Mouse (Mus musculus) kidney, embryonic 16.5 days (tissue): ENCODE measurements around the gene Lamtor1. TPM values are rescaled to one million over a fixed set of nuclear protein-coding genes. Genes with fewer than 3 reads are reported as not detected.

Experiments used
- ATAC-seq: fragments of 200-750 bp; cut with Nextera tagmentation; 2 replicates; pipeline ENCODE4 v1.8.0; 2017; ENCODE audit warnings: moderate TSS enrichment; ENCODE audit not compliant: low FRiP score, low TSS enrichment
- H3K27ac ChIP-seq: fragments of 300-500 bp; sonication (generic); 2 replicates; pipeline ENCODE4 v1.5.1; 2014; ENCODE audit warnings: low read length
- H3K27me3 ChIP-seq: fragments of 300-500 bp; sonication (generic); 2 replicates; pipeline ENCODE4 v1.6.1; 2014; ENCODE audit warnings: low read length, control low read depth, mixed read lengths; ENCODE audit not compliant: insufficient read depth
- H3K36me3 ChIP-seq: fragments of 300-500 bp; sonication (generic); 2 replicates; pipeline ENCODE4 v1.6.1; 2014; ENCODE audit warnings: low read length, control low read depth, mixed read lengths; ENCODE audit not compliant: insufficient read depth
- H3K4me1 ChIP-seq: fragments of 300-500 bp; sonication (generic); 2 replicates; pipeline ENCODE4 v1.6.1; 2014; ENCODE audit warnings: low read length, control low read depth, mixed read lengths; ENCODE audit not compliant: insufficient read depth
- H3K4me2 ChIP-seq: fragments of 300-500 bp; sonication (generic); replicated peaks from 2 replicates; pipeline ENCODE4 v1.6.1; 2014; ENCODE audit warnings: low read depth, low read length
- H3K4me3 ChIP-seq: fragments of 300-500 bp; sonication (generic); 2 replicates; pipeline ENCODE4 v1.5.1; 2014; ENCODE audit warnings: mild to moderate bottlenecking, low read length
- H3K9ac ChIP-seq: fragments of 300-500 bp; sonication (generic); replicated peaks from 2 replicates; pipeline ENCODE4 v1.6.1; 2014; ENCODE audit warnings: low read length
- H3K9me3 ChIP-seq: fragments of 300-500 bp; sonication (generic); 2 replicates; pipeline ENCODE4 v1.6.1; 2016; ENCODE audit warnings: low read length, control low read depth
- WGBS: fragments of 180-500 bp; shearing (Covaris S2); extraction: QIAGEN DNeasy Blood & Tissue Kit; methylation state at CpG from one replicate; pipeline ENCODE4 v1.1.7; 2014; 5-methylcytosine and 5-hydroxymethylcytosine counted together
- polyA plus RNA-seq: library from polyadenylated mRNA; unstranded; fragments of >200 nt; fragmentation: Nextera tagmentation; extraction: Ambion mirVana; gene quantifications from 2 replicates; pipeline ENCODE4 v1.2.1, GENCODE M21; 2015

The Lamtor1 gene
- polyA plus RNA-seq, 1 experiment from 2014 or later: 183 TPM

GRCm38 (mm10) chr7:101896104-101897066 is 9.3 kb upstream of the Lamtor1 start:
- under 1% methylated on average over 57 of the region's 57 CpGs for WGBS
- H3K9ac ChIP-seq: peak overlapping the region; percentile 78
- ATAC-seq: peak; percentile 99

GRCm38 (mm10) chr7:101900331-101901097 is 5.2 kb upstream of the Lamtor1 start:
- ATAC-seq: no peak
- WGBS: 85% methylated on average over 16 of the region's 16 CpGs
- H3K4me2 ChIP-seq: no peak overlapping the region

More at GRCm38 (mm10) chr7:101896104-101897066, 9.3 kb upstream of the Lamtor1 start:
- H3K9me3 ChIP-seq: no peaks in the 10 kb centered on the region
- peak overlapping the region; percentile 81 for H3K4me3 ChIP-seq
- peaks cover 6% of the 10 kb centered on the region; the same call in 1 of the 2 replicates for H3K4me1 ChIP-seq
- peak overlapping the region; percentile 96 for H3K27ac ChIP-seq
- no peaks in the 10 kb centered on the region for H3K27me3 ChIP-seq
- H3K36me3 ChIP-seq: no peaks in the 10 kb centered on the region
- H3K4me2 ChIP-seq: peak overlapping the region; percentile 62

GRCm38 (mm10) chr7:101901969-101902368 is 3.7 kb upstream of the Lamtor1 start:
- Histone ChIP-seq H3K9me3 (no peaks in the 10 kb centered on the region), H3K9ac (no peak overlapping the region), H3K27me3 (no peaks in the 10 kb centered on the region), H3K36me3 (0 out of 2 replicates have a peak, but pooled peaks cover 10% of the 10 kb centered on the region), H3K4me2 (no peak overlapping the region), H3K4me3 (no peak overlapping the region), H3K27ac (no peak overlapping the region), H3K4me1 (peaks cover 18% of the 10 kb centered on the region)
- 88% methylated on average over 10 of the region's 10 CpGs for WGBS
- no peak for ATAC-seq

More at GRCm38 (mm10) chr7:101900331-101901097, 5.2 kb upstream of the Lamtor1 start:
- Histone ChIP-seq H3K4me3 (no peak overlapping the region), H3K36me3 (0 out of 2 replicates have a peak, but pooled peaks cover 10% of the 10 kb centered on the region), H3K27me3 (no peaks in the 10 kb centered on the region), H3K4me1 (peaks cover 12% of the 10 kb centered on the region; the same call in 1 of the 2 replicates), H3K9ac (no peak overlapping the region), H3K27ac (no peak overlapping the region), H3K9me3 (no peaks in the 10 kb centered on the region)

DNA sequence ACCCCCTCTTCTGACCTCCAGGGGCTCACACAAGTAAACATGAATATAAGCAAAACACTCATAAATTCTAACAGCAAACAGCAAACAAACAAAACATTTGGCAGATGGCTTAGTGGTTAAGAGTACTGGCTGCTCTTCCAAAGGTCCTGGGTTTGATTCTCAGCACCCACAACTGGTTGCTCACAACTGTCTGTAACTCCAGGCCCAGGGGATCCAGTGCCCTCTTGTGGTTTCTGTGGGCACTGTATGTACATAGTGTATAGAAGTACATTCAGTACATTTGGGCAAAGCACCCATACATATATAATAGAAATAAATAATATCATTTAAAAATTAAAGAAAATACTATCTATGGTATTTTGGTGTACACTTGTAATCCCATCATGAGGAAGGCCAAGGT is 2.9 kb upstream of the Lamtor1 start:
- ATAC-seq: no peak
- Histone ChIP-seq H3K9ac (no peak overlapping the region), H3K9me3 (no peaks in the 10 kb centered on the region), H3K27ac (no peak overlapping the region), H3K4me1 (peaks cover 18% of the 10 kb centered on the region), H3K4me3 (no peak overlapping the region), H3K36me3 (0 out of 2 replicates have a peak, but pooled peaks cover 10% of the 10 kb centered on the region), H3K27me3 (no peaks in the 10 kb centered on the region), H3K4me2 (no peak overlapping the region)

- ATAC-seq: no peak
Measured at GRCm38 (mm10) chr7:101906287-101906681, 580 bp downstream of the Lamtor1 start, which contains the start of gene Tomt. TSS of gene Tomt (minus strand) at chr7:101906359.

GRCm38 (mm10) chr7:101906696-101907095 is 992 bp downstream of the Lamtor1 start:
- 58% methylated on average over 8 of the region's 8 CpGs for whole genome bisulfite sequencing
- H3K9me3 ChIP-seq: no peaks in the 10 kb centered on the region
- no peaks in the 10 kb centered on the region for H3K27me3 ChIP-seq
- peak overlapping the region; percentile 91 for H3K9ac ChIP-seq
- H3K4me3 ChIP-seq: peak overlapping the region; percentile 75
- peaks cover 29% of the 10 kb centered on the region for H3K36me3 ChIP-seq
- peaks cover 23% of the 10 kb centered on the region for H3K4me1 ChIP-seq
- ATAC-seq: no peak
- peak overlapping the region; percentile 73 for H3K4me2 ChIP-seq
- H3K27ac ChIP-seq: peak overlapping the region; percentile 97; the same call in 1 of the 2 replicates

More at GRCm38 (mm10) chr7:101906287-101906681, 580 bp downstream of the Lamtor1 start, which contains the start of gene Tomt:
- Histone ChIP-seq H3K4me2 (peak within 1 kb of the TSS; percentile 73), H3K9me3 (no peaks in the 10 kb centered on the region), H3K9ac (peak within 1 kb of the TSS; percentile 91), H3K27me3 (no peaks in the 10 kb centered on the region), H3K4me3 (peak within 1 kb of the TSS; percentile 75), H3K4me1 (peaks cover 23% of the 10 kb centered on the region), H3K36me3 (peaks cover 26% of the 10 kb centered on the region), H3K27ac (peak within 1 kb of the TSS; percentile 97)
- 5% methylated on average over 11 of the region's 11 CpGs for WGBS

GRCm38 (mm10) chr7:101908367-101908766 is 2.7 kb downstream of the Lamtor1 start:
- no peak for ATAC-seq
- 62% methylated on average over 4 of the region's 4 CpGs for WGBS
- Histone ChIP-seq H3K27me3 (no peaks in the 10 kb centered on the region), H3K9ac (peak overlapping the region; percentile 9; the same call in 1 of the 2 replicates), H3K4me2 (no peak overlapping the region), H3K36me3 (peaks cover 30% of the 10 kb centered on the region), H3K4me3 (no peak overlapping the region), H3K9me3 (no peaks in the 10 kb centered on the region), H3K27ac (no peak overlapping the region), H3K4me1 (peaks cover 23% of the 10 kb centered on the region)

- H3K27ac ChIP-seq: no peak overlapping the region
- no peaks in the 10 kb centered on the region for H3K9me3 ChIP-seq
- no peaks in the 10 kb centered on the region for H3K27me3 ChIP-seq
- WGBS: 80% methylated on average over 4 of the region's 4 CpGs
- ATAC-seq: no peak
- H3K36me3 ChIP-seq: peaks cover 45% of the 10 kb centered on the region
- peaks cover 19% of the 10 kb centered on the region for H3K4me1 ChIP-seq
- no peak overlapping the region for H3K4me2 ChIP-seq
- H3K4me3 ChIP-seq: no peak overlapping the region
- no peak overlapping the region for H3K9ac ChIP-seq
Measured at GRCm38 (mm10) chr7:101910138-101910537, 4.4 kb downstream of the Lamtor1 start.

- H3K27me3 ChIP-seq: no peaks in the 10 kb centered on the region
- no peak overlapping the region for H3K4me3 ChIP-seq
- peaks cover 10% of the 10 kb centered on the region; the same call in 1 of the 2 replicates for H3K4me1 ChIP-seq
- 69% methylated on average over 3 of the region's 3 CpGs for WGBS
- peaks cover 50% of the 10 kb centered on the region for H3K36me3 ChIP-seq
- H3K9me3 ChIP-seq: no peaks in the 10 kb centered on the region
- no peak for ATAC-seq
- H3K9ac ChIP-seq: no peak overlapping the region
- no peak overlapping the region for H3K4me2 ChIP-seq
- no peak overlapping the region for H3K27ac ChIP-seq
Measured at GRCm38 (mm10) chr7:101911982-101912381, 6.3 kb downstream of the Lamtor1 start.
